Mouse (Mus musculus): ENCODE measurements at regions not wholly inside any gene's neighbourhood (a gene's known extent, or its start where the extent isn't known, plus 50 kb on each side); places are given as distances from the start of the nearest gene placed in this dataset.

GRCm38 (mm10) chr8:34229477-34229876 lies 117.9 kb upstream of the Gm10131 start:
- TF ChIP-seq CTCF (IDR thresholded peaks at IDR 0.05; ENCODE audit: borderline replicate concordance, extremely low read depth, insufficient read depth, insufficient read length) (no peak), POLR2A (IDR thresholded peaks at IDR 0.05; ENCODE audit: borderline replicate concordance, extremely low read depth, insufficient read depth, insufficient read length, poor library complexity, severe bottlenecking) (no peak)

All from brain, embryonic 14.5 days (tissue).